Mouse (Mus musculus) lung, postnatal 25 days (tissue): ENCODE data around the gene Slc4a3.

ENCODE experiments used
- DNase-seq: peaks from one replicate; pipeline ENCODE4 v3.0.0; 2022; ENCODE audit warnings: low spot score

Slc4a3 gene

DNA sequence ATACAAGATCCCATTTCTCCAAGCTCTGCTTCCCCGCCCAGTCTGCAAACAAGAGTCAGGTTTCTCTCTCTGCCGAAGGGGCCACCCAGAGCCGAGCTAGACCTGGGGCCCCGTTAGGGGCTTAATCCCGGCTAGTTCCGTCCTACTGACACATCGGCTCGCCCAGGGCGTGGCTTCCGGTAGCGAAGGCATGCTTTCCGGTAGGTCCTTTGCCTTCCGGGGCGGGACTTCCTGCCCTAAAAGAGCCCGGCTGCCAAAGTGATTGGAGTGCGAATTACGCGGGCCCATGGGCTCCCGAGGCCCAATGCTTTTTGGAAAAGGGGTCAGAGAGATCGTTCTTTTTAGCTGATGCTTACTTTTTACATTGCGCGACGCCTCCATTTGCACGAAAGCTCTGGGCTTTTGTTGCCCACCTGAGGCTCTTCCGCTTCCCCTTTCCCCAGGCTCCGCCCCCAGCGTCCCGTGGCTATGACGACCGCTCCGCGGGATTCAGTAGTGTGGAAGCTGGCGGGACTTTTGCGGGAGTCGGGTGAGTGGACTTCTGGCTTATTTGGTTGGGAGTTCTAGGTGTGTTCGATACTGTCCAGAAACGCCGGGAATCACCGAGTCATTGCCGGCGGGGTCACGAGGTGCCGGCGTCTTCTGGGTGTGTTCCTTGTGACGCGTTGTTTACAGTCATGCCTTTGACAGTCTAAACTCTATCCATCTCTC is 24.6 kb upstream of the Slc4a3 start, which contains the start of gene Stk11ip:
Gene Stk11ip, plus strand, starts transcription at position 209 of the 711 bp plus-strand sequence.
- peak; percentile 94 for DNase-seq

DNA sequence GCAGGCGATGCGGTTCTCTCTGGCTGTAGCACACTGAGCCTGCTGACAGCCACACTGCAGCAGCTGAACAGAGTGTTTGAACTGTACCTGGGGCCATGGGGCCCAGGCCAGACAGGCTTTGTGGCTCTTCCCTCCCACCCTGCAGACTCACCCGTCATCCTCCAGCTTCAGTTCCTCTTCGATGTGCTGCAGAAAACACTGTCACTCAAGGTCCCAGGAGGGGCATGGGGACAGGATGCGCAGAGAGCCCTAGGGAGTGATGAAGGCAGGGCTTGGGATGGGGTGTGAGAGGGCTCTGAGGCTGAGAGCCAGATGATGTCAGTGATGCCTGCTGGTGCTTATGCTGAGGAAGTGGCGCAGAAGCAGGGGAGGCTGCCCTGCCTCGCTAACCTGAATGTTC is 21.4 kb upstream of the Slc4a3 start:
- no peak for DNase-seq

DNA sequence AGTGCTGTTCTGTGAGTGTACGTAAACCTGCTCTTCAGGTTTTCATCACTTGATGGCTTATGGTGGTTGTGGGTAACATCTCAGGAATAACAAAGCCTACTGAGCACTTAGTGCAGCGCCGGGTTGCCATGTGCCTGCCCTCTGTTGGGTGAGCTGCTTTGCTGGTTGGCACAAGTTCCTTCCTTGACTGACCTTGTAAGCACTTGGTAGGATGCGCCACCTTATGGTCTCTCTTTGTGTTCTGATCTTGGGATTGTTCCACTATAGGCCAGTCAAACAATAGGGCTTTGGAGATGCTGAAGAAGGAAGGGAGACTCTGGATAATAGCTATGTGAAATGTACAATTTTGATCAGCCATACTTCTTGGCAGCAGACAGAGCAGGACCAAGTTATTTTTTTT is 15.5 kb upstream of the Slc4a3 start:
- DNase-seq = no peak

DNA sequence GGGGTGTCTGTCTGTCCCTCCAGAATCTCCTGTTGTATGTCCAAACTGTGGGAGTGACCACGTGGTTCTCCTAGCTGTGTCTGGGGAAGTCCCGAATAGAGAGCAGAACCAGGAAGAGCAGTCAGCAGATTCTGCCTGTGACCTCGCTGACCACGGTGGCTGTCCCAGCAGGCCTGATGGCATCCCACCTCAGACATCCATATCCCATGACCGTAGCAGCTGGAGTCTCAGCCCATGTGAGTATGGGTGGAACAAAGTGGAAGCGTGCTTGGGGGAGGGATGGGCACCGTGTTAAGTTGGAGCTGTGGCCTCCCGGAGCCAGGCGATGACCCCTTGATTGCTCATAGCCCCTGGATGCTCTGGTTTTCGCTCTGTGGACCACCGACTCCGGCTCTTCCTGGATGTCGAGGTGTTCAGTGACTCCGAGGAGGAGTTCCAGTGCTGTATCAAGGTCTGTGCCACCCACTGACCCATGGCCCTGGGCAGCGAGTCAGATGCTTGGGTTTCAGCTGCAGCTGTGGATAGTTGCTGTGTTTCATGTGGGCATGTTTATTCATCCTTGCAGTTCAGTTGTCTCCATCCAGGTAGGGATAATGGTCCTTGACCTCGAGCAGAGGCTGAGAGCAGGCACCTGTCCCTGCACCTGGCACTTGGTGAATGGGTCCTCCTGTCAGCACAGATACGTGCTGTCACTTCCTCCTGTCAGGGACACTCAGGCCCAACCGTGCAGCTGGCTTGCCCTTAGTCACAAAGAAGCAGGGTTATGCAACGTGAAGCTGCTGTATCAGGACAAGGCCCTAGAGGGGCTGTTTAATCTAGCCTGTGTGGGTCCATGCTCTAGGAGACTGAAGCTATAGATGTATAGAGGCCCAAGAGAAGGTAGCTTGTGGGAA is 13.5 kb upstream of the Slc4a3 start:
- DNase-seq = no peak

DNA sequence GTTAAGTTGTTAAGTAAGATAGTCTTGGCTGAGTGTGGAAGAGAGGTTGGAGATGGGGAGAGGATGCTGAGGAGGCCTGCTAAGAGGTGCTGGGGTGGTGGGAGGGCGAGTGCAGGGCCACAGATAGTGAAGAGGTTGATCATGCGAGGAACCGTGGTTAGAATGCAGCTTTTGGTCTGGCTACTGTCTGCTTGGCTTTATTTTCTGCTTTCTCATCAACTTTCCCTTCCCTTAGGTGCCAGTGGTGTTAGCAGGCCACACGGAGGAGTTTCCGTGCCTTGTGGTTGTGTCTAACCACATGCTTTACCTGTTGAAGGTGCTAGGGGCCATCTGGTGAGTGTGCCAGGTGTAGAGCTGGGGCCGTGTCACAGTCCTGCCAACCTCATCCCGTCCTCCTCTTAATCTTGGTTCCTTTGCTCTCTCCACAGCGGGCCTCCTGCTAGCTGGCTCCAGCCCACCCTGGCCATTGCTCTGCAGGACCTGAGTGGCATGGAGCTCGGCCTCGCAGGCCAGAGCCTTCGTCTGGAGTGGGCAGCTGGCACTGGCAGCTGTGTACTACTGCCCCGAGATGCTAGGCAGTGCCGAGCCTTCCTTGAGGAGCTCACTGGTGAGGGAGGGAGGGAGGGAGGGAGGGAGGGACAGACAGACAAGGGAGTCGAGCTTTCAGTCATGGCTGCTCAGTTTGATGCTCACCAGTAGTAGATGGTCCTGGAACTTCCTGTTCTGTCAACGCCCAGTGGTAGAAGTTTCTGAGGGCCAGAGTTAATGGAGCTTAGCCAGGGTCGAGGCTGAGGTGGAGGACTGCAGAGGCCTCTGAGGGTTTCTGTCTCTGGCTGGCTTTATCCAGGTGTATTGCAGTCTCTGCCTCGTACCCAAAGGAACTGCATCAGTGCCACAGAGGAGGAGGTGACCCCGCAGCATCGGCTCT is 12.5 kb upstream of the Slc4a3 start:
- no peak for DNase-seq

DNA sequence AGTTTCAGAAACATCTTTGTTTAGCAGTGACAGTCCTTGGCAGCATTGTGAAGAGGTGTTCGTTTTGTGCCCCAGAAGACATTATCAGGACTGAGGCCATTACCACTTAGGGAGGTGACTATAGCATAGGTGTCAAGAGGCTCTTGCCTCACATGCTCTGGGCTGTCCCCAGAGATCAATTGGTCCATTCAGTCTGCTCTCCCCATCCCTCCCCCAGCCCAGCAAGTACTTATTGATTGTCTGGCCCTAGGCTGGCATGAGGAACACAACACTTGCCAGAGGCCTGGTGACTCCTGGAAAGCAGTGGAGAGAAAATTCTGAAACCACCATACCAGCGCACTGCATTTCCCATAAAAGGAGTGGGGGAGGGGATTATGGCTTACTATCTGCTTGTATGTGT is 8.5 kb upstream of the Slc4a3 start:
- DNase-seq = no peak

DNA sequence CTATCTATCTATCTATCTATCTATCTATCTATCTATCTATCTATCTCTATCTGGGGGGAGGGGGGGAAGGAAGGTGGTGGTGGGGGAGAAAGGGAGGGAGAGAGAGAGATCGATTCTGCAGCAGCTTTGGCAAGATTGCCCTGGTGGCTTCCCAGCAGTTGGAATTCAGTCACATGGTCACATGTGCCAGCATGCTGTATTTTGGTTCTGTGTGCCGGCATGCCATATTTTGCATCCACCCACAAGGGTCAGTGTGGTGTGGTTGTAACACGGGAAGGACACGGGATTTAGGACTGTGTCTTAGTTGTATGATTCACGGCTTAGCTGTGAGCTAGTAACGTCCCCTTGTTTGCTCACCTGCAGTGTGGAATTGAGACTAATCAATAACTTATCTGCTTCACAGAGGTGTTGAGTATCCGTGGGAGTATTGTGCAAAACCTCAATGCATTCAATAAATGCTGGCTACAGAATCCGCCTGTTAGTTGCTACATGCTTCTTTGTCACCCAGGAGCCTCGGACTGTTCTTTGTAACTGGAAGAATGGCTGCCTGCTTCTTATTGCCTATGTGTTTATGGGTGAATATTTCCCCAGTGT is 7.4 kb upstream of the Slc4a3 start:
- no peak for DNase-seq

DNA sequence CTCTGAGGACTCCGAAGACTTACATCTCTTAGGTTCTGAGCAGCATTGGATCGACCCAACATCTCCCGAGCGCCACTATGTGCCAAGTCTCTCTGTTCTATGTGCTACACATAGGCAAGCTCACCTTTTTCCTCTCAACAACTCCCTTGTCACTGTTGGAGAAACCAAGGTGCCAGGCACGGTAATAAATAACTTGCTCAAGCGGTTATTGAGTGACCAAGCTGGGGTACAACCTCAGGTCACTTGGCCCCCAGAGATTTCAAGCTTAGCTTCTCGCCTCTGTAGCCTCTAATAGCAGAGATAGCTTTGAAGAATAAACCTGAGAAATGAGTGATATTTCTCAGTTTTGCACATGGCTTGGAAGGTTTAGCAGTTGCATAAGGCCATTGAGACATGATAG is 4.6 kb upstream of the Slc4a3 start:
- no peak for DNase-seq

DNA sequence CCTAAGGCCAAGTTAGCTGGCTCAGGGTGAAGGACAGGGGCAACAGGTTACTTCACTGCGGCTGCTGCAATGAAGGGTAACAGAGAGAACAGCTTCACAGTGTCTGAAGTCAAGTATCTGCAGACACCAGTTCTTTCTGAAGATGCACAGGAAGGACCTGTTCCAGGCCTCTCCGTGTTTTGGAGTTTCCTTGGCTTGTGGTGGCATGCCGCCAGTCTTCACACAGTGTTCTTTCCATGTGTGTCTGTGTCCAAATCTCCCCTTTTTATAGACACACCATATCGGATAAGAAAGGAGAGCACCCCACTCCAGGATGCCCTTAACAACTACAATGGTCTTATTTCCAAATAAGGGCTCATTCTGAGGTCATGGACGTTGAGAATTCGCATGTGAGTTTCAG is 1.7 kb upstream of the Slc4a3 start:
- no peak for DNase-seq

DNA sequence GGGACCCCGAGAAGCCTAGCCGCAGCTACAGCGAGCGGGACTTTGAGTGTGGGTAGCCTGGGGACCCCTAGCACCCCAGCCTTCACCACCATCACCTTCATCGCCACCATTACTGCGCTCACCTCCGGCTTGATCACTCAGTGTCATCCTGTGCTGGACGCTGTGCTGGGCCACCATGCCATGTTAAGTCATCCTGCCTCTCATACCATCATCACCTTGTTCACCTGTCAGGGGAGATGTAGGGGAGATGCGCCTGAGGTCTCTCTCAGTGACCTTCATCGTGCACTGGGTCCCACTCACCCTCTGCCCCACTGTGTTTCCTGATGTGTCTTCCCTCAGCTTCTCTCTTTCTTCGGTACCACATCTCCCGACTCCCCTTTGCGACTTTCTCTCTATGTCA is 1.3 kb downstream of the Slc4a3 start:
- no peak for DNase-seq

DNA sequence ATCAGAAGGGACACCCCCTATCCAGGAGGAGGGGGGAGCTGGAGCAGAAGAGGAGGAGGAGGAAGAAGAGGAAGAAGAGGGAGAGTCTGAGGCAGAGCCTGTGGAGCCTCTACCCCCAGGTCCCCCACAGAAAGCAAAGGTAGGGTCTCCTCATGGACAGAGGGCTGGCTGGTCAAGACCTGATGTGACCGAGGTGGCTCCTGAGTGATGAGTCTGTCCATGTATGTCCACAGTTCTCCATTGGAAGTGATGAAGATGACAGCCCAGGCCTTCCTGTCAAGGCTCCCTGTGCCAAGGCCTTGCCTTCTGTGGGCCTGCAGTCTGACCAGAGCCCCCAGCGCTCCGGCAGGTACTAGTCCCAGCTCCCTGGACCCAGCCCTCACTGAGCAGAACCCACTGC is 2.0 kb downstream of the Slc4a3 start:
- no peak for DNase-seq

DNA sequence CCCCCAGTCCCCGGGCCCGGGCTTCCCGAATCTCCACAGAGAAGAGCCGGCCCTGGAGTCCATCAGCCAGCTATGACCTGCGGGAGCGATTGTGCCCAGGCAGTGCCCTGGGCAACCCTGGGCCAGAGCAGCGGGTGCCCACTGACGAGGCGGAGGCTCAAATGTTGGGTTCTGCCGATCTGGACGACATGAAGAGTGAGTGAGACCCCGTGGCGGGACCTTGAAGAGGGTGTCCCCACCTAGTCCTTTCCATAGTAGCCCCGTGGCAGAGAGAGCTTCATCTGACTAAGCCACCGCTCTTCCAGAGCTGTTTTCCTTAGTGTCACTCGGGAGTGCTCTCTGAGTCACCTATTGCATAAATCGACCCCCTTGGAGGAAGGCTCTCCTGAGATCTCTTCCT is 2.8 kb downstream of the Slc4a3 start:
- no peak for DNase-seq

DNA sequence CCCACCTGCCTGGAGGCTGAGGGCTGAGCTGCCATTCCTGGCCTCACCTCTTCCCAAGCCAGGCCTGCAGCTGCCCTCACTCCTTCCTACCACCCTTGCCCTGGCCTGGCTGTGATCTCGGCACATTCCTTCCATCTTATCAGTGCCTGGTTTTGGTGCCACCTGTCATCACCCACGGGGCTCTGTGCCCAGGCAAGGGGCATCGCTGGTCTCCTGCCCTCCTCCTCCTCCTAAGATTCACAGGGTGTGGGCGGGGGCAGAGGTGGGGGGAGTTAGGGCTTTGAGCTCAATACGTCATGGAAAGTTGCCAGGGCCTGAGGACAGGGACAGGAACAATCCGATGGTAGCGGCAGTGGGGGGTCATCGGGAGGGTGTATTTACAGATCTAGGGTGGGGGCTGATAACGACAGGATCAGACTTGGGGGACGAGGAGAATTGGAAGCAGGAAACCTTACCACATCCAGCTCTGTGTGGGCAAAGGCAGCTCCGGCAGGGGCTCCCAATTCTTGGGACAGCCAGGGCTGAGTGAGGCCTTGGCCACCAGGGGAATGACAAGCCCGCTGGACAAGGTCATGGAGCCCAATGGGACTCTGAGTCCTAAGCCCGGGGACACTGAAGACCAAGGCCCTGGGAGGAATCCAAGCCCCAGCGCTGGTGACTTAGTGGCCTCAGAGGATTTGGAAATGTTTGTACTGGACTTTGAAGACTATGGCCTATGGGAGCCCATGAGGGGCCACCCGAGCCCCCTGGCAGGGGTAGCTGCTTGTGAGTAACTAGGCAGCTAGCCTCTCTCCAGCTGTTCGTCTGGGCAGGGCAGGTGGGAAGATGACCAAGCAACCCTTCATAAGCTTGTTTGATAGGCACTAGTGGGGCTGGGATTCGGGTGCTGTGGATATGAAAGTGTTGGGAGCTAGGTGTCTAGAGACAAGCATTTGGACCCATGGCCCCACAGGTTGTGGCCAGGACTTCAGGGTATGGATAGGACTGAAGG is 3.5 kb downstream of the Slc4a3 start:
- DNase-seq = no peak

DNA sequence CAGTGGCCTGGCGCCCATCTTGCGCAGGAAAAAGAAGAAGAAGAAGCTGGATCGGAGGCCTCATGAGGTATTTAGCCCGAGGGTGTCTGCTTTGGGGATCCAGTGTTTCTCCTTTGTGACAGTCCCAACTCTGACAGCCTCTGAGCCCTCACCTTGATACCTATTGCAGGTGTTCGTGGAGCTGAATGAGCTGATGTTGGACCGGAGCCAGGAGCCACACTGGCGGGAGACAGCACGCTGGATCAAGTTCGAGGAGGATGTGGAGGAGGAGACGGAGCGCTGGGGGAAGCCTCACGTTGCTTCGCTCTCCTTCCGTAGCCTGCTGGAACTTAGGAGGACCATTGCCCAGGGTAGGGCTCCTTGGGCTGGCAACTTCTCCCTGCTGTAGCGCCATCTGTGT is 4.5 kb downstream of the Slc4a3 start:
- DNase-seq = no peak

DNA sequence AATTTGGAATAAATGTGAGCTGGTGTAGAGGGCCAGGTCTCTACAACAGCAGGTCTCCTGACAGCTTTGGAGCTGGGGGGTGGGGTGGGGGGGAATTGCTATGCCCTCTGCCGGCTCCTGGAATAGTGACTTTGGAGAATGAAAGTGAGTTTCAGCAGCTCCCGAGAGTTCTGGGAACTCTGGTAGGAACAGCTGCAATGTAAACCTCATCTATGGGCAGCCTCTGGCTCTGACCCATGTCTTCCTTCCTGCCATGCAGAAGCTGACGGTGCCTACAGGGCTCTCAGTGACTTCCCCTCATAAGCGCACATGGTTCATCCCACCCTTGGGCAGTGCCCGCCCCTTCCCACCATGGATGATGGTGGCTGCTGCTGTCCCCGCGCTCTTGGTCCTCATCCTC is 9.6 kb downstream of the Slc4a3 start:
- no peak for DNase-seq

DNA sequence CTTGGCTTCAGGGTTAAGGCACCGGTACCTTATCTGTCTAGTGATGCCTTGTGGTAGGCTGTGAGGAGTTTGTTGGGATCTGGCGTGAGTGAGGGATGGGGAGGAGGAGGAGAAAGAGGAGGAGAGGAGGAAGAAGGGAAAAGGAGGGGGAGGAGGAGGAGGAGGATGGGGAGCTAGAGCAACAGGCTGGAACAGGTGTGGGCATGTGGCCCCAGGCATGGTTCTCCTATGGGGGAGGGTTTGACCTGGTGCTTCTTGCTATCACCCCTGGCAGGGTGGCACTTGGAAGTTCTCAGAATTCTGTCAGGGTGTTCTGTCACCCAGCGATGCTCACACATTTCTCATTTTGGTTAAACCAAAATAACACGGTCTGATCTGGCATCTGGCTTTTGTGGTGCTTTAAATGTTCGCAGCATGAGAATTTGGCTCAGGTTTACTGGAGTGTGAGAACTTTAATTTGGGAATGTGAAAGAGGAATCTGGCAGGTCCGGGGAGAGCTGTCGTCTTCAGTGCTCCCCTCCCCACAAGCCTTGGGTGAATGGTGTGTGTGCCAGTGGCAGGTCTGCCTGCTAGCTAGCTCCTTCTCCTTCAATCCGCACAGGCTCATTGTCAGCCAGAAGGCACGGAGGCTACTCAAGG is 10.2 kb downstream of the Slc4a3 start:
- DNase-seq = no peak

DNA sequence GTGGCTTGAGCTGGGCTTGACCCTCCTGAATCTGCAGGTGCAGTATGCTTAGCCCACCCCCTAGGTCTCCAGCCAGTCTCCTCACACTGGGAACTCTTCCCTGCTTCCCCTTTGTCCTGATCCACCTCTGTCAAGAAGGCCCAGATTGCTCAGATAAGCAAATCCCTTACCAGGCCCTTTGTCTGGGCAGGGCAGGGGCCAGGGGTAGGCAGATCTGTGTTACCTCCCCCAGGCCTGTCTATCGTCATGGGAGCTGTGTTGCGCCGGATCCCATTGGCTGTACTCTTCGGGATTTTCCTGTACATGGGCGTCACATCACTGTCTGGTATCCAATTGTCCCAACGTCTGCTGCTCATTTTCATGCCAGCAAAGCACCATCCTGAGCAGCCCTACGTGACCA is 11.0 kb downstream of the Slc4a3 start:
- DNase-seq = no peak

DNA sequence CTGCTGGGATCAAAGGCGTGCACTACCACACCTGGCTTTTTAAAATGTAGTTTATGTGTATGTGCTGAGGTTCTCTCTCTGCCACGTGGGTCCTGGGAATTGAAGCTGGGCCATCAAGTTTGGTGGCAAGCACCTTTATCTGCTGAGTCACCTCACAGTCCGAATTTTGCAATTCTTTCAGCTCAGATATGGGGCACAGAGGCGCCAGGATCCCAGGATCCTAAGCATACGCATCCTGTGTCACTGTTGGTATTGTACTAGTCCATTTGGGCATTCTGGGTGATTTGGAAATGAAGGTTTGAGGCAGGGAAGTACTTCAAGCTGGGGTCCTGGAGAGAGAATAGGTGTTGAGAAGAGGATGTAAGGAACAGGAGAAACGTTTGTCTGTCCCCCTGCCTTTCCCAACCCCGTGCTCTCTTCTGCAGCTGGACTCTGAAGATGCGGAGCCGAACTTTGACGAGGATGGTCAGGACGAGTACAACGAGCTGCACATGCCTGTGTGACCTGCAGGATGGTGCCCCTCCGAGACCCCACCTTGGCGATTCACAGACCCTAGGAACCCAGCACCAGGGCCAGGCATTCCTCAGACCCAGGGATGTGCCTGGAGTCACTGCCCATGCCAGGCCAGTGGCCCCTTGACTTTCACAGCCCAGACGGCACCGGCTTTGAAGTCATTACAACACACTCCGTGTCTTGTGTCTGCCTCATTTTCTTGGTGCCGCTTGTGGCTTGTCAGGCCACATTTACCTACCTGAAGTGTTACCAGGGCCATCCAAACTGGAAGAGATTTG is 12.5 kb downstream of the Slc4a3 start:
- DNase-seq = no peak

DNA sequence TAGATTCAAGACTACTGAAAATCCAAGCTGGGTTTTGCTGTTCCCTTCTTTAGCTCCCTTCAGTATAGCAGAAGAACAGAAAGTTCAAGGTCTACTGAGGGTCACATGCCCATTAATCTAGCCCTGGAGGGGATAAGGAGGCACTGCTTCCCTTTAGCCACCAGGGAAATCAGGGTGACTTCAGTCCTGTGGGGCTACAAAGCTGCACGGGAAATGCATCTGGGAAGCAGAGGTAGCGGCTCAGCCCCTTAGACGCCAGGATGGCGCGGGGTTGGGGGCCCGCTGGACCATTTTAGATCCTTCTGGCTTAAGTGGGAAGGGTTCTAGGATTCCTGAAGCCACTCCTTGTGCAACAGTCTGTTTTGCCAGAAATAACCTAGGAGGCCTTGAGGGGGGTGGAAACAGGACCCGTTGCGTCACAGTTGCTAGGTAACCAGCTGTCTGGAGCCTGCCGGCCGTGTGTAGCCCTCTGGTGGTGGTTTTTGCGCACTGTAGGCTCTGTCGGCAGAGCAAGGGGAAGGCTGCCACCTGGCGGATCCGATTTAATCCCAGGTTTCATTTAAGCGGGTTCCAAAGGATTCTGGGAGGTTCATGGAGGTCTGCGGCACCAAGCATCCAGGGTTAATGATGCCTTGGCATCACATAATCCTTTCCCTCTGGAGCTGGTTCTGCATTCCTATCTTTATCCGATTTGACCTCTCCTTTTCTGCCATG is 13.3 kb downstream of the Slc4a3 start:
- peak; percentile 92 for DNase-seq
